Mouse (Mus musculus): Measurements from ENCODE around the gene Ube2h.

GRCm38 (mm10) chr6:30265402-30265801, 38.9 kb downstream of the Ube2h start:
- TF ChIP-seq CTCF (IDR thresholded peaks at IDR 0.05; ENCODE audit: borderline replicate concordance, control insufficient read depth, extremely low read depth, insufficient read depth, low read length, poor library complexity) (no peak), POLR2A (IDR thresholded peaks at IDR 0.05; ENCODE audit: control insufficient read depth, extremely low read depth, insufficient read depth, low read length, poor library complexity) (no peak)

Measured in thymus, adult 2 months (tissue).